Mouse (Mus musculus) ES-E14 (cell line): Measurements from ENCODE around the gene Spg20. TPM values are rescaled to one million over a fixed set of nuclear protein-coding genes. Genes with fewer than 3 reads are reported as not detected.
A peak's percentile ranks its signal among the peaks of the same experiment; 100 is the strongest.

Source experiments
- DNase-seq: peaks from one replicate; pipeline ENCODE4 v3.0.0-alpha.2; 2013; ENCODE audit warnings: low read depth, low spot score
- H3K27ac ChIP-seq: 2 replicates; pipeline ENCODE4 v1.5.1; 2012; ENCODE audit warnings: low read depth, mild to moderate bottlenecking, low read length, moderate library complexity, mixed read lengths; ENCODE audit not compliant: poor library complexity, insufficient read depth, severe bottlenecking
- H3K36me3 ChIP-seq: 2 replicates; pipeline ENCODE4 v1.6.1; 2012; ENCODE audit warnings: mild to moderate bottlenecking, low read length, moderate library complexity, mixed read lengths; ENCODE audit not compliant: control insufficient read depth, poor library complexity, insufficient read depth, severe bottlenecking
- H3K4me1 ChIP-seq, 2 experiments: fragments of 150-350 bp in 1 of 2; sonication (generic) in 1 of 2; 2 replicates each; pipeline ENCODE4 v1.6.1; 2012; ENCODE audit warnings: low read length in 2 of 2, mild to moderate bottlenecking in 1 of 2, mixed read lengths in 1 of 2; ENCODE audit not compliant: control insufficient read depth in 2 of 2, insufficient read depth in 2 of 2, poor library complexity in 1 of 2
- H3K4me3 ChIP-seq, 2 experiments: fragments of 150-350 bp in 1 of 2; sonication (generic) in 1 of 2; 2 replicates each; pipeline ENCODE4 v1.5.1; 2012; ENCODE audit warnings: low read length in 2 of 2, low read depth in 1 of 2, mild to moderate bottlenecking in 1 of 2, mixed read lengths in 1 of 2; ENCODE audit not compliant: insufficient read depth in 1 of 2, poor library complexity in 1 of 2, severe bottlenecking in 1 of 2
- H3K9ac ChIP-seq: 2 replicates; pipeline ENCODE4 v1.6.1; 2012; ENCODE audit warnings: low read depth, mild to moderate bottlenecking, low read length, mixed read lengths; ENCODE audit not compliant: poor library complexity, insufficient read depth, severe bottlenecking
- H3K9me3 ChIP-seq: fragments of 150-350 bp; sonication (generic); 2 replicates; pipeline ENCODE4 v1.6.1; 2012; ENCODE audit warnings: low read depth, mild to moderate bottlenecking, low read length; ENCODE audit not compliant: control insufficient read depth, insufficient read depth
- CHD2 ChIP-seq: IDR thresholded peaks from 2 replicates; pipeline ENCODE4 v1.6.1; 2014; ENCODE audit warnings: mild to moderate bottlenecking, low read depth, low read length, inconsistent platforms
- HCFC1 ChIP-seq: IDR thresholded peaks from 2 replicates; pipeline ENCODE4 v1.6.1; 2012; ENCODE audit warnings: low read length, inconsistent platforms, borderline replicate concordance; ENCODE audit not compliant: insufficient read depth
- MAFK ChIP-seq: IDR thresholded peaks from 2 replicates; pipeline ENCODE4 v1.6.1; 2014; ENCODE audit warnings: mild to moderate bottlenecking, low read depth, low read length, inconsistent platforms; ENCODE audit not compliant: insufficient read depth
- ZC3H11A ChIP-seq: IDR thresholded peaks from 2 replicates; pipeline ENCODE4 v1.6.1; 2012; ENCODE audit warnings: low read depth, mild to moderate bottlenecking, inconsistent platforms, low read length, borderline replicate concordance
- ZNF384 ChIP-seq: IDR thresholded peaks from 2 replicates; pipeline ENCODE4 v1.6.1; 2012; ENCODE audit warnings: low read depth, low read length, inconsistent platforms
- in situ Hi-C, 2 experiments: fragments of 600-800 bp; cut with MboI; formaldehyde crosslinking; loops; one replicate each; pipeline ENCODE4 v1.15.1; 2025; ENCODE audit warnings: low sequenced_read_pairs in 2 of 2, inconsistent platforms in 1 of 2; ENCODE audit not compliant: unreplicated experiment in 2 of 2
- total RNA-seq: library from RNA; depleted of rRNA; stranded (reverse); fragments of 300-350 nt; gene quantifications from 2 replicates; pipeline ENCODE4 v1.2.3, GENCODE M21; 2012

Spg20 gene
- total RNA-seq, 1 experiment: 12.8 TPM

GRCm38 (mm10) chr3:55151656-55152433, 39.9 kb downstream of the Spg20 start:
- H3K27ac ChIP-seq: no peak overlapping the region
- 0 out of 4 replicates have a peak, but pooled peaks cover 0 to 1% of the 10 kb centered on the region in 2 experiments for H3K4me1 ChIP-seq
- no peak overlapping the region for H3K4me3 ChIP-seq
- in situ Hi-C loops: no loop called here
- no peaks in the 10 kb centered on the region for H3K9me3 ChIP-seq
- TF ChIP-seq CHD2 (no peak), ZC3H11A (0 out of 2 replicates have a peak, but pooled peaks have one; percentile 26), ZNF384 (no peak), MAFK (no peak)
- H3K36me3 ChIP-seq: no peaks in the 10 kb centered on the region
- DNase-seq: peak; percentile 46
- no peak overlapping the region for H3K9ac ChIP-seq

- peak; percentile 31 for DNase-seq
- Histone ChIP-seq H3K9me3 (no peaks in the 10 kb centered on the region), H3K4me1 (0 out of 4 replicates have a peak, but pooled peaks cover 0 to 1% of the 10 kb centered on the region in 2 experiments), H3K36me3 (no peaks in the 10 kb centered on the region), H3K9ac (no peak overlapping the region), H3K27ac (no peak overlapping the region), H3K4me3 (no peak overlapping the region)
- TF ChIP-seq HCFC1 (no peak), ZC3H11A (no peak), CHD2 (no peak), MAFK (no peak), ZNF384 (no peak)
- in situ Hi-C loops: no loop called here
Measured at GRCm38 (mm10) chr3:55152673-55153334, 40.9 kb downstream of the Spg20 start.

GRCm38 (mm10) chr3:55154163-55154562, 42.3 kb downstream of the Spg20 start:
- TF ChIP-seq MAFK (no peak), CHD2 (no peak), ZNF384 (no peak), ZC3H11A (no peak), HCFC1 (no peak)
- no peaks in the 10 kb centered on the region for H3K9me3 ChIP-seq
- no peaks in the 10 kb centered on the region for H3K4me1 ChIP-seq
- H3K36me3 ChIP-seq: no peaks in the 10 kb centered on the region
- in situ Hi-C loops: no loop called here
- H3K27ac ChIP-seq: no peak overlapping the region
- no peak for DNase-seq
- H3K9ac ChIP-seq: no peak overlapping the region
- H3K4me3 ChIP-seq: no peak overlapping the region

GRCm38 (mm10) chr3:55157413-55157812, 45.5 kb downstream of the Spg20 start:
- Histone ChIP-seq H3K4me3 (no peak overlapping the region), H3K9me3 (no peaks in the 10 kb centered on the region), H3K4me1 (no peaks in the 10 kb centered on the region), H3K9ac (no peak overlapping the region), H3K36me3 (no peaks in the 10 kb centered on the region), H3K27ac (no peak overlapping the region)
- no peak for TF ChIP-seq CHD2
- TF ChIP-seq ZC3H11A: no peak
- TF ChIP-seq ZNF384: no peak
- no peak for TF ChIP-seq MAFK
- TF ChIP-seq HCFC1: no peak
- in situ Hi-C loops: no loop called here
- no peak for DNase-seq
